Mouse (Mus musculus) neural tube, embryonic 14.5 days (tissue): ENCODE measurements around the gene Nlrc5. TPM values are rescaled to one million over a fixed set of nuclear protein-coding genes. Genes with fewer than 3 reads are reported as not detected.

Source experiments
- ATAC-seq: fragments of 200-750 bp; cut with Nextera tagmentation; 2 replicates; pipeline ENCODE4 v1.8.0; 2017; ENCODE audit warnings: low read depth, mild to moderate bottlenecking, moderate TSS enrichment, moderate library complexity
- H3K27ac ChIP-seq: fragments of 300-500 bp; sonication (generic); 2 replicates; pipeline ENCODE4 v1.5.1; 2014; ENCODE audit warnings: low read depth, mild to moderate bottlenecking, control low read depth, low read length, moderate library complexity, mixed read lengths
- H3K27me3 ChIP-seq: fragments of 300-500 bp; sonication (generic); 2 replicates; pipeline ENCODE4 v1.6.1; 2014; ENCODE audit warnings: low read length; ENCODE audit not compliant: control insufficient read depth, insufficient read depth
- H3K36me3 ChIP-seq: fragments of 300-500 bp; sonication (generic); 2 replicates; pipeline ENCODE4 v1.6.1; 2014; ENCODE audit warnings: low read length, mixed read lengths; ENCODE audit not compliant: control insufficient read depth, insufficient read depth
- H3K4me1 ChIP-seq: fragments of 300-500 bp; sonication (generic); 2 replicates; pipeline ENCODE4 v1.6.1; 2014; ENCODE audit warnings: low read length; ENCODE audit not compliant: control insufficient read depth, insufficient read depth
- H3K4me2 ChIP-seq: fragments of 300-500 bp; sonication (generic); 2 replicates; pipeline ENCODE4 v1.6.1; 2014; ENCODE audit warnings: mild to moderate bottlenecking, low read depth, low read length, control low read depth
- H3K4me3 ChIP-seq: fragments of 300-500 bp; sonication (generic); 2 replicates; pipeline ENCODE4 v1.5.1; 2014; ENCODE audit warnings: low read depth, low read length, control low read depth, mixed read lengths
- H3K9ac ChIP-seq: fragments of 300-500 bp; sonication (generic); replicated peaks from 2 replicates; pipeline ENCODE4 v1.6.1; 2014; ENCODE audit warnings: low read depth, mild to moderate bottlenecking, control low read depth, low read length, mixed read lengths
- H3K9me3 ChIP-seq: fragments of 300-500 bp; sonication (generic); 2 replicates; pipeline ENCODE4 v1.6.1; 2016; ENCODE audit warnings: low read length; ENCODE audit not compliant: control insufficient read depth
- WGBS: fragments of 180-500 bp; shearing (Covaris S2); extraction: QIAGEN DNeasy Blood & Tissue Kit; methylation state at CpG from one replicate; pipeline ENCODE4 v1.1.7; 2014; 5-methylcytosine and 5-hydroxymethylcytosine counted together
- polyA plus RNA-seq: library from polyadenylated mRNA; unstranded; fragments of >200 nt; fragmentation: Nextera tagmentation; extraction: Ambion mirVana; gene quantifications from 2 replicates; pipeline ENCODE4 v1.2.1, GENCODE M21; 2014

Gene Nlrc5
- polyA plus RNA-seq, 1 experiment from 2014 or later = 0.13 TPM

- Histone ChIP-seq H3K4me2 (no peak overlapping the region), H3K27ac (no peak overlapping the region), H3K9me3 (no peaks in the 10 kb centered on the region), H3K4me1 (no peaks in the 10 kb centered on the region), H3K36me3 (no peaks in the 10 kb centered on the region), H3K4me3 (no peak overlapping the region), H3K9ac (no peak overlapping the region), H3K27me3 (no peaks in the 10 kb centered on the region)
- ATAC-seq = no peak
- 93% methylated on average over 1 of the region's 1 CpGs for WGBS
Measured at GRCm38 (mm10) chr8:94471281-94471680, 37.1 kb downstream of the Nlrc5 start.

- ATAC-seq = no peak
- Histone ChIP-seq H3K9ac (no peak overlapping the region), H3K4me1 (no peaks in the 10 kb centered on the region), H3K9me3 (no peaks in the 10 kb centered on the region), H3K36me3 (no peaks in the 10 kb centered on the region), H3K27ac (no peak overlapping the region), H3K4me2 (no peak overlapping the region), H3K27me3 (no peaks in the 10 kb centered on the region), H3K4me3 (no peak overlapping the region)
- WGBS = 94% methylated on average over 8 of the region's 8 CpGs
Measured at GRCm38 (mm10) chr8:94472741-94473140, 38.6 kb downstream of the Nlrc5 start.

- Histone ChIP-seq H3K36me3 (no peaks in the 10 kb centered on the region), H3K4me3 (no peak overlapping the region), H3K27ac (no peak overlapping the region), H3K4me1 (no peaks in the 10 kb centered on the region), H3K27me3 (no peaks in the 10 kb centered on the region), H3K4me2 (no peak overlapping the region), H3K9ac (no peak overlapping the region), H3K9me3 (no peaks in the 10 kb centered on the region)
- WGBS = 88% methylated on average over 21 of the region's 21 CpGs
- no peak for ATAC-seq
Measured at GRCm38 (mm10) chr8:94473431-94473830, 39.3 kb downstream of the Nlrc5 start.

- no peak overlapping the region for H3K4me2 ChIP-seq
- no peaks in the 10 kb centered on the region for H3K27me3 ChIP-seq
- H3K36me3 ChIP-seq = no peaks in the 10 kb centered on the region
- no peak for ATAC-seq
- no peaks in the 10 kb centered on the region for H3K4me1 ChIP-seq
- no peaks in the 10 kb centered on the region for H3K9me3 ChIP-seq
- no peak overlapping the region for H3K27ac ChIP-seq
- WGBS = 83% methylated on average over 8 of the region's 8 CpGs
- H3K4me3 ChIP-seq = no peak overlapping the region
- no peak overlapping the region for H3K9ac ChIP-seq
Measured at GRCm38 (mm10) chr8:94475786-94476185, 41.6 kb downstream of the Nlrc5 start.

- H3K4me3 ChIP-seq = no peak overlapping the region
- no peaks in the 10 kb centered on the region for H3K27me3 ChIP-seq
- no peak for ATAC-seq
- H3K36me3 ChIP-seq = no peaks in the 10 kb centered on the region
- no peaks in the 10 kb centered on the region for H3K9me3 ChIP-seq
- no peak overlapping the region for H3K4me2 ChIP-seq
- no peaks in the 10 kb centered on the region for H3K4me1 ChIP-seq
- WGBS = 89% methylated on average over 7 of the region's 7 CpGs
- no peak overlapping the region for H3K9ac ChIP-seq
- no peak overlapping the region for H3K27ac ChIP-seq
Measured at GRCm38 (mm10) chr8:94476846-94477245, 42.7 kb downstream of the Nlrc5 start.

- Histone ChIP-seq H3K27ac (no peak overlapping the region), H3K4me2 (no peak overlapping the region), H3K4me1 (no peaks in the 10 kb centered on the region), H3K4me3 (no peak overlapping the region), H3K27me3 (no peaks in the 10 kb centered on the region), H3K9me3 (no peaks in the 10 kb centered on the region), H3K36me3 (no peaks in the 10 kb centered on the region), H3K9ac (no peak overlapping the region)
- no peak for ATAC-seq
- 14% methylated on average over 6 of the region's 6 CpGs for WGBS
Measured at GRCm38 (mm10) chr8:94482051-94482450, 47.9 kb downstream of the Nlrc5 start.

GRCm38 (mm10) chr8:94485288-94485687 is 51.1 kb downstream of the Nlrc5 start:
- no peak overlapping the region for H3K27ac ChIP-seq
- no peaks in the 10 kb centered on the region for H3K27me3 ChIP-seq
- H3K36me3 ChIP-seq = no peaks in the 10 kb centered on the region
- H3K9ac ChIP-seq = no peak overlapping the region
- H3K4me1 ChIP-seq = no peaks in the 10 kb centered on the region
- no peak overlapping the region for H3K4me2 ChIP-seq
- no peak overlapping the region for H3K4me3 ChIP-seq
- no peak for ATAC-seq
- H3K9me3 ChIP-seq = no peaks in the 10 kb centered on the region
- WGBS = 88% methylated on average over 3 of the region's 3 CpGs

GRCm38 (mm10) chr8:94485882-94486281 is 51.7 kb downstream of the Nlrc5 start:
- H3K9me3 ChIP-seq = no peaks in the 10 kb centered on the region
- no peak for ATAC-seq
- H3K27ac ChIP-seq = no peak overlapping the region
- H3K9ac ChIP-seq = no peak overlapping the region
- no peaks in the 10 kb centered on the region for H3K36me3 ChIP-seq
- WGBS = 20% methylated on average over 2 of the region's 2 CpGs
- no peak overlapping the region for H3K4me2 ChIP-seq
- no peaks in the 10 kb centered on the region for H3K4me1 ChIP-seq
- no peak overlapping the region for H3K4me3 ChIP-seq
- H3K27me3 ChIP-seq = no peaks in the 10 kb centered on the region

GRCm38 (mm10) chr8:94488016-94488415 is 53.9 kb downstream of the Nlrc5 start:
- Histone ChIP-seq H3K36me3 (no peaks in the 10 kb centered on the region), H3K4me2 (no peak overlapping the region), H3K27me3 (no peaks in the 10 kb centered on the region), H3K4me1 (0 out of 2 replicates have a peak, but pooled peaks cover 3% of the 10 kb centered on the region), H3K9me3 (no peaks in the 10 kb centered on the region), H3K9ac (no peak overlapping the region), H3K4me3 (no peak overlapping the region), H3K27ac (no peak overlapping the region)
- WGBS = 71% methylated on average over 2 of the region's 2 CpGs
- no peak for ATAC-seq
